Mouse (Mus musculus) Patski (cell line): Measurements from ENCODE around the gene Zbtb39. TPM values are rescaled to one million over a fixed set of nuclear protein-coding genes. Genes with fewer than 3 reads are reported as not detected.

ENCODE experiments used
- ATAC-seq: fragments of 100-300 bp; one replicate; pipeline ENCODE4 v1.8.0; 2021
- CTCF ChIA-PET: fragments of 350-600 bp; sonication (Branson Sonifier 250); formaldehyde crosslinking; loops from one replicate; lab custom pipeline; 2022; ENCODE audit warnings: inconsistent platforms; lab: Charles Lee
- POLR2A ChIA-PET: fragments of 350-600 bp; sonication (Branson Sonifier 250); formaldehyde crosslinking; loops from one replicate; lab custom pipeline; 2022; ENCODE audit warnings: antibody characterized with exemption, inconsistent platforms; lab: Charles Lee
- DNase-seq: peaks from one replicate; pipeline ENCODE4 v3.0.0-alpha.2; 2011; ENCODE audit warnings: low read depth, low spot score
- H3K27me3 ChIP-seq: fragments of 371-371 bp; one replicate; pipeline ENCODE4 v1.5.1; 2021
- CTCF ChIP-seq: fragments of 100-300 bp; IDR thresholded peaks from one replicate; pipeline ENCODE4 v1.5.1; 2021
- in situ Hi-C: fragments of 300-500 bp; cut with MboI; formaldehyde crosslinking; loops from 3 replicates; pipeline ENCODE4 v1.11.1; 2018; ENCODE audit warnings: low pct_unique_long_range_greater_than_20kb, mixed read lengths
- polyA plus RNA-seq: library from polyadenylated mRNA; unstranded; gene quantifications from one replicate; pipeline ENCODE4 v1.2.3, GENCODE M21; 2021

Zbtb39 gene
- 7.5 TPM for polyA plus RNA-seq

DNA sequence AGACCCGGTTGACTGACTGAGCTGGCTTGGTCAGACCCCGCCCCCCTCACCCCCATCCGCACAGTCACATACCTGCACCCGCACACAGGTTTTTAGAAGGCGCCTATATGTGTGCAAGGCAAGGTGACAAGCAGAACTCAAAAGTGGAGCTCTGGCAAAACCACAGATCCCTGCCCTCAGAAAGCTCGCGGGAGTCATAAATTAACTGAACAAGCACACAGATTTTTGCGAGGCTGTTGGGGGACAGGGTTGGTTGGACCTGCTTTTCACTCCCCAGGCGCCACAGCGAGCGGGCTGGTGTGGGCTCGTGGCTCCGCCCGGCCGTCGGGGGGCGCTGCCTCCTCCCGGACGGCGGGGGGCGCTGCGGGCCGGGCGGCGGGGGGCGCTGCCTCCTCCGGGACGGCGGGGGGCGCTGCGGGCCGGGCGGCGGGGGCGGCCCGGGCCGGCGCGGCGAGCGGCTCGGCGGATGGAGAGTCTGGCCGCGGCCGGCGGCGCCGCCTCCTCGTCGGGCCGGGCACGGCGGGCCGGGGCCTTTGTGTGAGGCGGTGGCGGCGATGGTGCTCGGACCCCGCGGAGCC lies at the start of gene Zbtb39:
Zbtb39 (plus strand) TSS at position 456 of the 578 bp plus-strand sequence.
- no peaks in the 10 kb centered on the region for H3K27me3 ChIP-seq
- DNase-seq: no peak
- ChIA-PET POLR2A (interaction anchor here (0.6 kb wide), 2 partner anchors 97 to 258 kb away, joined by 3 to 14 read pairs; no protein-coding TSS in a partner anchor), CTCF (interaction anchor here (0.7 to 2.6 kb wide), 5 partner anchors 12 to 197 kb away, joined by 3 to 19 read pairs (median 3); no protein-coding TSS in a partner anchor)
- in situ Hi-C loops: loop anchor here (5.0 to 10.0 kb wide), 3 partner anchors 52 to 266 kb away; partner anchors contain the start of genes Hsd17b6 and Stat6
- no peak for TF ChIP-seq CTCF
- ATAC-seq: peak; percentile 83

DNA sequence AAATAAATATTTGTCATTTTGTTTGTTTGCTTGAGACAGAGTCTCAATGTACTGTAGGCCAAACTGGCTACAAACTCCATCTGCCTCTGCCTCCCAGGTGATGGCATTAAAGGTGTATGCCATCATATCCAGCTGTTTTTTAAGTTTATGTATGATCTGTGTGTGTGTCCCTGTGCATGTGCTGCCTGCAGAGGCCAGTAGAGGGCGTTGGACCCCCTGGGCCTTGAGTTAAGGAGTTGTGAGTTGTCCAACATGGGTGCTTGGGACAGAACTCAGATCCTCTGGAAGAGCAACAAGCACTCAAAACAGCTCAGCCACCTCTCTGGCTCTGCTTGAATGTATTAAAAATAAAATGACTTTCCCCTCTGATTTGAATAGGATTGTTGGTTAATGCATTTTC lies 48.3 kb upstream of the Zbtb39 start:
- ATAC-seq: no peak
- CTCF ChIA-PET: interaction anchor here (0.9 to 1.5 kb wide), 4 partner anchors 9 to 49 kb away, joined by 3 read pairs; no protein-coding TSS in a partner anchor
- POLR2A ChIA-PET: no interaction called here
- H3K27me3 ChIP-seq: no peaks in the 10 kb centered on the region
- in situ Hi-C loops: loop anchor here (25.0 kb wide), 1 partner anchor 496 kb away; the partner anchor contains the start of genes Gls2 and Rbms2
- peak; percentile 42 for TF ChIP-seq CTCF
- DNase-seq: no peak

DNA sequence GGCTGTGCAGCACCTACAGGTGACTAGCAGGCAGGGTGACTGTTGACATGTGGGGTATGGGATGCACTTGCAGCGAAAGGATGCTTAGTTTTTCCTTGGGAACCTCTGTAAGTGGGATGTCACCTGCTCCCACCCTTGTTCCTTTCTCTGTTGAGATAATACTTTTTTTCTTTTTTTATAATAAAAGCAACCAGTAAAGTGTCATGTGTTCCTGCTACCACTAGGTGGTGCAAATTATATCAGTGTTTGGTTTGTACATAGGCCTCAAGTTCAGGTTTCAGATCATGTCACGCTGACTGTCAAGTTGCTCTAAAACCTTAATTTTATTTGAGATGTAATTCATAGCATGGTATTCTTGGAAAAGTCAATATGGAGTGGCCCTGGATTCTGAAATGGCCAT lies 44.7 kb upstream of the Zbtb39 start:
- POLR2A ChIA-PET: no interaction called here
- CTCF ChIA-PET: interaction anchor here (1.8 kb wide), 1 partner anchor 13 kb away, joined by 4 read pairs; no protein-coding TSS in a partner anchor
- in situ Hi-C loops: loop anchor here (25.0 kb wide), 1 partner anchor 493 kb away; the partner anchor contains the start of genes Gls2 and Rbms2
- TF ChIP-seq CTCF: peak; percentile 70
- no peaks in the 10 kb centered on the region for H3K27me3 ChIP-seq
- no peak for ATAC-seq
- DNase-seq: no peak

DNA sequence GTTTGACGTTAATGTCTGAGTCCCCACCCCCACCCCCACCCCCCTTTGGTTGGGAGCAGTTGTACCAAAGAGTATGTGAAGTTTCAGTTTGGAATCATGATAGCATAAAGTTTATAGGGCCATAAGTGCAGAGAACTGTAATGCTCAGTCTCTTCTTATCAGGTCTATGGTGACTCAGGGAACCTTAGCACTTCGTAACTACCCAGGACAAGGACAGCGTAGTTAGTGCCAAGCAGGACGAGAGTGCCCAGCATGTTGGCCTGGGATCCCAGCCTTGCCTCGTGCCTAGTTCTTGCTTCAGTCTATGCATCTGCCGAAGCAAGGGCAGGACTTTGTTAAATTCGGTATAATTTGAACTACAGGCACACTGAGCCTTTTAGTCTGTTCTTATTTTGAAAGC lies 43.6 kb upstream of the Zbtb39 start:
- no peak for ATAC-seq
- no peak for TF ChIP-seq CTCF
- ChIA-PET CTCF (interaction anchor here (1.6 kb wide), 1 partner anchor 17 kb away, joined by 3 read pairs; no protein-coding TSS in a partner anchor), POLR2A (interaction anchor here (1.1 kb wide), 1 partner anchor 15 kb away, joined by 3 read pairs; no protein-coding TSS in a partner anchor)
- in situ Hi-C loops: loop anchor here (25.0 kb wide), 1 partner anchor 492 kb away; the partner anchor contains the start of genes Gls2 and Rbms2
- H3K27me3 ChIP-seq: no peaks in the 10 kb centered on the region
- no peak for DNase-seq

DNA sequence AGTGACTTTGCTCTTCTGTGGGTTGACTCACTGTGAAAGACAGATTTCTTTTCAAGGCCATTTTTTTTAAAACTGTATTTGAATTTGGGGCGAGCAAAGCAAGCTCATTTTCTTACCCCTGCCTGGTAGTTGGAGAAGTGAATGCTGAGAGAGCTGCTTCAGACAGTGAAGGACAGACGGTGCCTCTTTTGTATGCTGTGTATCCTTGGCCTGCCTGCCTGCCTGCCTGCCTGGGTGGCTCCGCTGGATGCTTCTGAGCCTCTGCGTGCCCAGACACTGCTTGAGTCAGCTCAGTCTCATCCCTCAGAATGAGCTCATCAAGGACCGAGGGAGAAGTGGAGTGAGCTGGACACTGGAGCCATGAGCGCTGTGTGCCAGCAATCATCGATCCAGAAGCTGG lies 40.4 kb upstream of the Zbtb39 start:
- DNase-seq (no peak), ATAC-seq (no peak)
- in situ Hi-C loops: loop anchor here (25.0 kb wide), 1 partner anchor 488 kb away; the partner anchor contains the start of genes Gls2 and Rbms2
- no peaks in the 10 kb centered on the region for H3K27me3 ChIP-seq
- CTCF ChIA-PET: no interaction called here
- TF ChIP-seq CTCF: no peak
- POLR2A ChIA-PET: no interaction called here

DNA sequence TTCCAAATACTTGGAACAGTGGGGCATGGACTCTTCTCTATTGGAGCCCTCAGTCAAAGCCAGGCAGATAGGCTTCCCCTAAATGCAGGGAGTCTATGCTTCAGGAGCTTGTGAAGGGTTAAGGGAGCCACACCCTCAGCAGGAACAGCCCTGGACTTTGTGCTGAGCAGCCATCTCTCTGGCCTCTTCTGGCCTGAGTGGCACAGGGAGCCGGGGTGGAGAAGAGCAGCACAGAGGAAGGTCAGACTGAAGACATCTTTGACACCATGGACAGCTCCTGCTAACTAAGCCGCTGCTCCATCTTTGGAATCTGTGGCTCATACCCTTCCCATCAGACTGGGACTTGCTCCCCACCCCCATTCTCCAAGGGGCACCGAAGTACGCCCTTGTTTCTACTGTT lies 36.0 kb upstream of the Zbtb39 start:
- no peaks in the 10 kb centered on the region for H3K27me3 ChIP-seq
- in situ Hi-C loops: no loop called here
- ChIA-PET CTCF (no interaction called here), POLR2A (no interaction called here)
- DNase-seq (no peak), ATAC-seq (no peak)
- no peak for TF ChIP-seq CTCF

DNA sequence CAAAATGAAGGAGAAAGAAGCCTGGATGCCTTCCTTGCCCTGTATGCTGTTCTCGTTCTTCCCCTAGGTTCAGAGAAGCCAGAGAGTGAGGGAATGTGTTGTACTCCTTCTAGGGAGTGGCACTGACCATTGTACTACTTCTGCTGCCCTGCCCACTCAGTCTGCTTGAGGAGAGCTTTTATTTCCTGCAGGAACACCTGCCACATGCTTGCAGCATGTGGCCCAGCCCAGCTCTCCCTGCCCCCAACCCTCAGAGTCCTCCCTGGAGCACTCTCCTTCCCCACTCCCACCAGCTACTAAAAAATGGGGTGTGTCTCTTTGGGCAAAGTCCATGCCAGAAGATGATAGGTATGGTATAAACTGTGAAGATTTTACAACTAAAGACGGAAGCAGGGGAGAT lies 35.0 kb upstream of the Zbtb39 start:
- no peak for DNase-seq
- ChIA-PET POLR2A (no interaction called here), CTCF (interaction anchor here (0.7 to 1.4 kb wide), 2 partner anchors 14 to 227 kb away, joined by 3 to 4 read pairs; no protein-coding TSS in a partner anchor)
- no peaks in the 10 kb centered on the region for H3K27me3 ChIP-seq
- TF ChIP-seq CTCF: no peak
- ATAC-seq: no peak
- in situ Hi-C loops: no loop called here

DNA sequence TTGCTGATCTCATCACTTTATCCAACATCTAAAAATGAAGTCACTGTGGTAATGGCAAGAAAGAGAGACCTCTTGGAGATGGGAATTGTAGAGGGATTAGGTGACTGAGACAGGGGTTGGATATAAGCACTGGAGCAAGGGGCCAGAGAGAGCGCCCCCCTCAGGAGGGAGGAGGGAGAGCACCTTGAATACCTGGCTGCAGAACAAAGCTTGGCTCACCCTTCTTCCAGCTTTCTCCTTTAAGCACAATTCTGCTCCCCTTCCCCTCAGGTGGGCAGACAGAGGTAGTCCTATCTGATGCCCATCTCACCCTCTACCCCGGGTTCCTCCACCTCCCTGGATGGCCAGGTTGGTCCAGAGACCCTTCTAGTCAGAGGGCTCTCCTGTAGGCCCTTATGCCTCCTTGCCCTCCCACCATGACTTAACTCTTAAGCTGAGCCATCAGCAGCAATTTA lies 34.5 kb upstream of the Zbtb39 start, which contains the start of gene Myo1a:
Myo1a (plus strand) TSS at position 405 of the 455 bp plus-strand sequence.
- no peak for TF ChIP-seq CTCF
- CTCF ChIA-PET: interaction anchor here (0.7 to 1.4 kb wide), 2 partner anchors 13 to 227 kb away, joined by 3 to 4 read pairs; no protein-coding TSS in a partner anchor
- in situ Hi-C loops: no loop called here
- DNase-seq (no peak), ATAC-seq (no peak)
- H3K27me3 ChIP-seq: no peaks in the 10 kb centered on the region
- POLR2A ChIA-PET: interaction anchor here (0.6 kb wide), 2 partner anchors 30 to 277 kb away, joined by 3 to 5 read pairs; no protein-coding TSS in a partner anchor

DNA sequence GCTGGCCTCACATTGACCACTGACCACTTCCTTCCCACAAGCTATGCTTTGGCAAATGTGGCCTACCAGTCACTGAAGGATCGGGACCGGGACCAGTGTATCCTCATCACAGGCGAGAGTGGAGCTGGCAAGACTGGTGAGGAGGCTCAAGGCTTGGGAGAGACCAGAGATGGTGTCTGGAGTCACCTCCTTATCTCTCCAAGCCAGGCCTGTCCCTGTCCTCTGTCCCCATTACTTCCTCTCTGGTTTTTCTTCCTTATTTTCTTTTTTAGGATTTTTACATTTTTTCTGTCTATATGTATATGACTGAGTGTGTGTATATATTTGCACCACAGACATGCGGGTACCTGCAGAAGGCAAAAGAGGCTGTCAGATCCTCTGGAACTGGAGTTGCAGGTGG lies 33.6 kb upstream of the Zbtb39 start:
- ATAC-seq (no peak), DNase-seq (no peak)
- in situ Hi-C loops: no loop called here
- CTCF ChIA-PET: no interaction called here
- TF ChIP-seq CTCF: no peak
- POLR2A ChIA-PET: no interaction called here
- H3K27me3 ChIP-seq: no peaks in the 10 kb centered on the region

DNA sequence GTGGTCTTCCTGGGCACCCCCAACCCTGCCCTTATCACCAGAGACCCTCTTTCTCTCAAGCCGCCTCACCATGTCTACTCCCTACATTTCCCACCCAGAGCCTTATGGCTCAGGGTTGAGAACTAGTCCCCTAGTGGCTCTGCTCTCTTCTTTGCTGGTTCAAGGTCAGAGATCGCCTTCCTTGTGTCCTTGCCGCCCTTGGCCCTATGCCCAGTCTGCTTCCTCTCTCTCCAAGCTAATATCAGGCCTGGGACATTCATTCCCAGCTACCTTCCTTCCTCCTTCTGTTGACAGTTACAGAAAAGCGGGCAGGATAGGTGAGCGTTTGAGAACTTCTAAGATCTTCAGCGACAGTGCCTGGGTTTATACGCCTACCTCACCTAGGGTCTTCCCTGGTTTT lies 31.6 kb upstream of the Zbtb39 start:
- ATAC-seq (no peak), DNase-seq (no peak)
- H3K27me3 ChIP-seq: no peaks in the 10 kb centered on the region
- ChIA-PET POLR2A (no interaction called here), CTCF (interaction anchor here (1.2 kb wide), 2 partner anchors 15 to 230 kb away, joined by 3 read pairs; no protein-coding TSS in a partner anchor)
- TF ChIP-seq CTCF: no peak
- in situ Hi-C loops: no loop called here

DNA sequence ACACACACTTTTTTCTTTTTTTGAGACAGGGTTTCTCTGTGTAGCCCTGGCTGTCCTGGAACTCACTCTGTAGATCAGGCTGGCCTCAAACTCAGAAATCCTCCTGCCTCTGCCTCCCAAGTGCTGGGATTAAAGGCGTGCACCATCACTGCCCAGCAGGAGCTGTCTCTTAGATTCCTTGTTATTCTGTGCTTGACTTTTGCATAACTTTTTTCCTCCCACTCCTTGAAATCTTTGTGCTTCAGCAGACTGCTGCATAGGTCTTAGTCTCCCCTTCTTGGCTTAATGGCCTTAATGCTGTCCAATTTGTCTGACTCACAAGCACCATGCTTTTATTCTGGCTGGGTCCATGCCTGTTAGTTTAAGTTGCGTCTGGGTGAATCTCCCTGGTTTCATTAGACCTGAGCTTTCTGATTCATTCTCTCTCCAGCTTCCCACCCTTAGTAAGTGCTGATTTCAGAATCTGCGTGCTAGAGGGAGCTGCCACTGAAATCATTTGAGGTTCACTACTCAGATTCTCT lies 30.4 kb upstream of the Zbtb39 start:
- POLR2A ChIA-PET: no interaction called here
- in situ Hi-C loops: no loop called here
- CTCF ChIA-PET: no interaction called here
- no peak for TF ChIP-seq CTCF
- H3K27me3 ChIP-seq: no peaks in the 10 kb centered on the region
- DNase-seq (no peak), ATAC-seq (no peak)
